Mouse (Mus musculus): ENCODE results near the gene Cachd1. TPM values are rescaled to one million over a fixed set of nuclear protein-coding genes. Genes with fewer than 3 reads are reported as not detected.

The Cachd1 gene
- total and polyA plus RNA-seq, 3 experiments = 6.1 to 55.2 (median 28.8) TPM

DNA sequence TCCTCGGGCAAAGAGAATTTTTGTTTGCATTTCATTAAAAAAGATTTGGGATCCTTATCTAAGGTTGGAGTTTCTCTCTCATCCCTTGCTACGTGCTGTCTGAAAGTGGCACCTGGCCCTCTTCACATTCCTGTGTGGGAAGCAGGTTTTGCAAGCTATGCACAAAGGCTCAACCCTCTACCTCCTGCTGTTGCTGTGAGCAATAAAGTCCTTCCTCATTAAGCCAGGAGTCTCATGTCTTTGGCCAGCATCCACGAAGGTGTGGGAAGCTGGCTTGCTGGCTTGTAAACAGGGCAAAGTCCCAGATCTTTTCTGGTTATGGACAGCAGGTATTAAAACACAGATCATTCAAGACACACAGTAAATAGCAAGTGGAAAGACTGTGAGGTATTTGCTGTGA, 7.9 kb upstream of the Cachd1 start:
- ATAC-seq (ENCODE audit: extremely low read depth, insufficient number of reproducible peaks, low FRiP score, poor library complexity, severe bottlenecking) (no peak), DNase-seq (ENCODE audit: low spot score) (no peak)
- no peaks in the 10 kb centered on the region for H3K27me3 ChIP-seq (ENCODE audit: insufficient read depth, low read length)
- no peaks in the 10 kb centered on the region for H3K4me1 ChIP-seq (ENCODE audit: insufficient read depth, low read depth, low read length)
- TF ChIP-seq POLR2AphosphoS5 (IDR thresholded peaks at IDR 0.05; ENCODE audit: insufficient replicate concordance, low read depth, low read length) (no peak), CTCF (IDR thresholded peaks at IDR 0.05; ENCODE audit: low read depth, low read length) (no peak), GATA1 (IDR thresholded peaks at IDR 0.05; ENCODE audit: borderline replicate concordance, low read length) (no peak), GATA2 (IDR thresholded peaks at IDR 0.05; ENCODE audit: borderline replicate concordance, low read depth, low read length) (no peak), TAL1 (conservative IDR thresholded peaks at IDR 0.05; ENCODE audit: low read depth, low read length) (no peak)
- H3K4me3 ChIP-seq (ENCODE audit: low read depth, low read length) = no peak overlapping the region
- H3K9me3 ChIP-seq (replicated peaks) = no peaks in the 10 kb centered on the region
- no peaks in the 10 kb centered on the region for H3K36me3 ChIP-seq (replicated peaks)

DNA sequence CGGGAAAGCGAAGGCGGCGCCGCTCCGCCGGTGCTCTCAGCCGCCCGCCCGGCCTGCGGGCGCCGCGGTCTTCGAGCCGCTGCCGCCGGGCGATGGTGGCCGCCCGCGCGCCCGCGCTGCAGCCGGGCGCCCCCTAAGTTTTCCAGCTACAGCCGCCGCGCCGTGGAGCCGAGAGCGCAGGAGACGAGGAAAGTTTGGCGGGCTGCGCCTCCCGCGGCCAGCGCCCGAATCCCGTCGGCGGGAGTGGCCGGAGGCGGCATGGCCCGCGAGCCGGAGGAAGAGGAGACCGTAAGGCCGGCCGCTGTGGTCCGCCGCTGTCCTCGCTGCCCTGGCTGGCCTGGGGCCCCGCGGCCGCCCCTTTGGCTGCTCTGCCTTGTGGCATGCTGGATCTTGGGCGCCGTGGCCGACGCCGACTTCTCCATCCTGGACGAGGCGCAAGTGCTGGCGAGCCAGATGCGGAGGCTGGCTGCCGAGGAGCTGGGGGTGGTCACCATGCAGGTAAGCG, 448 bp downstream of the Cachd1 start:
- TF ChIP-seq POLR2AphosphoS5 (IDR thresholded peaks at IDR 0.05; ENCODE audit: insufficient replicate concordance, low read depth, low read length) (no peak), TAL1 (conservative IDR thresholded peaks at IDR 0.05; ENCODE audit: low read depth, low read length) (no peak), GATA1 (IDR thresholded peaks at IDR 0.05; ENCODE audit: borderline replicate concordance, low read length) (no peak), CTCF (IDR thresholded peaks at IDR 0.05; ENCODE audit: low read depth, low read length) (no peak), GATA2 (IDR thresholded peaks at IDR 0.05; ENCODE audit: borderline replicate concordance, low read depth, low read length) (no peak)
- no peaks in the 10 kb centered on the region for H3K27me3 ChIP-seq (ENCODE audit: insufficient read depth, low read length)
- H3K4me1 ChIP-seq (ENCODE audit: insufficient read depth, low read depth, low read length) = no peaks in the 10 kb centered on the region
- ATAC-seq (ENCODE audit: extremely low read depth, insufficient number of reproducible peaks, low FRiP score, poor library complexity, severe bottlenecking) (no peak), DNase-seq (ENCODE audit: low spot score) (no peak)
- H3K36me3 ChIP-seq (replicated peaks) = no peaks in the 10 kb centered on the region
- peaks cover 22% of the 10 kb centered on the region for H3K9me3 ChIP-seq (replicated peaks)
- H3K4me3 ChIP-seq (ENCODE audit: low read depth, low read length) = no peak overlapping the region; the same call in 1 of the 2 replicates

DNA sequence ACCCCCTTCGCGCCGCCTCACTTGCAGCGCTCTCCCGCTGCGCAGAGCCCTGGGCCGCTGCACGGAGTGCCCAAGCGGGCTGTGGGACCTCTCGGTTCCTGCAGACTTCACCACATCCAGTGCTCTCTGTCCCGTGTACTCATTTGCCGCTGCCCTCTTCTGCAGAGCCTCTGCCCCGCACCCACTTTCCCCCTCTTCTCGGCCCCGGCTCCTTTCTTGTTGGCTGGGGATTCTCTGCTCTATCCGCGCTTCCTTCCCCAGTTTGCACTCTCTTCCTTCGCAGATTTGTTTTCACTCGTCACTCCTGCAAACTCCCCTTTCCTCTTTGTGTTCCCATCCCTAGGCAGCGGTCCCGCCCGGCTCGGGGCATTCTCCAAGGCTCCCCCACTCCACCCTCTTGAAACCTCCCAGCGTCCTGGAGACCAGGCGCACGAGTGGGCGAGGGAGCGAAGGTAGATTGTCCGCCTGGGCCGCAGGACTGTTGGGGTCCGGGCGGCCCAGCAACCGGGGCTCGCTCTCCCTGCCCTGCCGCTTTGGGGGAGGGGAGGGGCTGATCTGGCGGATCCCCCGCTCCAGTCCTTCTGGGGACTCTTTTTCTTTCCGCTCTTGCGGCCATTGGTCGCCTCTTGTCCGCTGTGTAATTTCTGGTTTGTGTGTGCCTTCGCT, 1.0 kb downstream of the Cachd1 start:
- DNase-seq (ENCODE audit: low spot score) = no peak
- H3K4me3 ChIP-seq (ENCODE audit: low read depth, low read length) = no peak overlapping the region; the same call in 1 of the 2 replicates
- H3K9me3 ChIP-seq (replicated peaks) = peaks cover 22% of the 10 kb centered on the region
- H3K4me1 ChIP-seq (ENCODE audit: insufficient read depth, low read depth, low read length) = no peaks in the 10 kb centered on the region
- no peak for ATAC-seq (ENCODE audit: extremely low read depth, insufficient number of reproducible peaks, low FRiP score, poor library complexity, severe bottlenecking)
- no peaks in the 10 kb centered on the region for H3K27me3 ChIP-seq (ENCODE audit: insufficient read depth, low read length)
- no peak for TF ChIP-seq GATA1 (IDR thresholded peaks at IDR 0.05; ENCODE audit: borderline replicate concordance, low read length)
- TF ChIP-seq TAL1 (conservative IDR thresholded peaks at IDR 0.05; ENCODE audit: low read depth, low read length) = no peak
- no peak for TF ChIP-seq CTCF (IDR thresholded peaks at IDR 0.05; ENCODE audit: low read depth, low read length)
- no peak for TF ChIP-seq GATA2 (IDR thresholded peaks at IDR 0.05; ENCODE audit: borderline replicate concordance, low read depth, low read length)
- TF ChIP-seq POLR2AphosphoS5 (IDR thresholded peaks at IDR 0.05; ENCODE audit: insufficient replicate concordance, low read depth, low read length) = no peak
- no peaks in the 10 kb centered on the region for H3K36me3 ChIP-seq (replicated peaks)

DNA sequence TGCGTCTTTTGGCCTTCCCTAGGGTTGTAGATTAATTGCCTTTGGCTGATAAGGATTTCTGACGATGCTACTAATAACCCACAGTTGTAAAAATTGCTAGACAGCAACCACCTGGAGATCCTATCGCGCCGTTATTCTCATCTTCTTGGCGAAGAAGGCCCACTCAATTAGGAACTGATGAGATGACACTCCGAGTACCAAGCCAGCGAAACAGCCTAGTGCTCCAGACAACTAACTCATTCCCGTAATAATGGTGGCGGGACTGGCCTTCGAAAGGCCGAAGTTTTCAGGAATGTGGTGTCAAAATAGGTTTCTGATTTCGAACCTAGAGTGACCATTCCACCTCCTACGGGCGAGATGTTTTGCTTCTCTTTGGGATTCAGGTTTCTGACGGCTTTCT, 1.6 kb downstream of the Cachd1 start:
- TF ChIP-seq GATA1 (IDR thresholded peaks at IDR 0.05; ENCODE audit: borderline replicate concordance, low read length) (no peak), TAL1 (conservative IDR thresholded peaks at IDR 0.05; ENCODE audit: low read depth, low read length) (no peak), GATA2 (IDR thresholded peaks at IDR 0.05; ENCODE audit: borderline replicate concordance, low read depth, low read length) (no peak), CTCF (IDR thresholded peaks at IDR 0.05; ENCODE audit: low read depth, low read length) (no peak), POLR2AphosphoS5 (IDR thresholded peaks at IDR 0.05; ENCODE audit: insufficient replicate concordance, low read depth, low read length) (no peak)
- ATAC-seq (ENCODE audit: extremely low read depth, insufficient number of reproducible peaks, low FRiP score, poor library complexity, severe bottlenecking) (no peak), DNase-seq (ENCODE audit: low spot score) (no peak)
- Histone ChIP-seq H3K4me3 (ENCODE audit: low read depth, low read length) (no peak overlapping the region), H3K27me3 (ENCODE audit: insufficient read depth, low read length) (no peaks in the 10 kb centered on the region), H3K9me3 (replicated peaks) (peaks cover 22% of the 10 kb centered on the region), H3K36me3 (replicated peaks) (no peaks in the 10 kb centered on the region), H3K4me1 (ENCODE audit: insufficient read depth, low read depth, low read length) (no peaks in the 10 kb centered on the region)

DNA sequence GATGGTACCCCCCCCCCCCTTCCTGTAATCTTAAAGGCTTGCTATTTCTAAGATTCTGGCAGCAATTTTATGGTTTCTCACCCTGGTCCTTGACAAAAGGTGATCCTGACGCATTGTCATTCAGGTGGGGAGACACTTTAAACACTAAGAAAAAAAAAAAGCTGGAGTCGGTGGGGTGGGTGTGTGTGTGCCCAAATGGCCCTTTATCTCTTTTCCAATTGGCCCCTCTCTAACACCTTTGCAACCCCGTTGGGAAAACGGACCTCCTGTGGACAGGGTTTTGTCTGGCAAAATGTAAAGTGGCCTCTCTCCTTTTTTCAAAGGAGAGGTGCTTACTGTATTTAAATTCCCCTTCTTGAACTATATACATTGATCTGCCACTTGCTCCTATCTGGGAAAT, 2.5 kb downstream of the Cachd1 start:
- TF ChIP-seq POLR2AphosphoS5 (IDR thresholded peaks at IDR 0.05; ENCODE audit: insufficient replicate concordance, low read depth, low read length) = no peak
- TF ChIP-seq TAL1 (conservative IDR thresholded peaks at IDR 0.05; ENCODE audit: low read depth, low read length) = no peak
- no peak for TF ChIP-seq GATA2 (IDR thresholded peaks at IDR 0.05; ENCODE audit: borderline replicate concordance, low read depth, low read length)
- TF ChIP-seq GATA1 (IDR thresholded peaks at IDR 0.05; ENCODE audit: borderline replicate concordance, low read length) = no peak
- TF ChIP-seq CTCF (IDR thresholded peaks at IDR 0.05; ENCODE audit: low read depth, low read length) = no peak
- H3K27me3 ChIP-seq (ENCODE audit: insufficient read depth, low read length) = no peaks in the 10 kb centered on the region

DNA sequence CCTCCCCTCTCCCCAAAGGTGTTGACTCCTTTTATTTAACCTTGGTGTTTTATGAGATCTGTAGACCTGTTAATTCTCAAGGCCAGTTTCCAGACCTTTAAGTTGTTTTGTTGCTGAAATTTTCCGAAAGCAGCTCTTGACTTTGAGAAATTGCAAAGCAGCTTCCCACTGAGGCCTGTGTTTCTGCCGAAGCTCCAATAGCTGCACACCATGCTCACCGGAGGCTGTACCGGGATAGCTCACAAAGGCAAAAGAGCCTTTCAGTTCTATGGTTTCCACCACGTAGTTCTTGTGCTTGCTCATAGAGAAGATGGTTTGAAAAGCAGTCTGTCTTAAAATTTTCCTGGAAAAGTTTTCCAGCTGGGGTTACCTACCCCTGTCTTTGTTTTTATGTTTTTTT, 3.2 kb downstream of the Cachd1 start:
- H3K27me3 ChIP-seq (ENCODE audit: insufficient read depth, low read length) = no peaks in the 10 kb centered on the region
- TF ChIP-seq POLR2AphosphoS5 (IDR thresholded peaks at IDR 0.05; ENCODE audit: insufficient replicate concordance, low read depth, low read length) (no peak), CTCF (IDR thresholded peaks at IDR 0.05; ENCODE audit: low read depth, low read length) (no peak), GATA2 (IDR thresholded peaks at IDR 0.05; ENCODE audit: borderline replicate concordance, low read depth, low read length) (no peak), GATA1 (IDR thresholded peaks at IDR 0.05; ENCODE audit: borderline replicate concordance, low read length) (no peak), TAL1 (conservative IDR thresholded peaks at IDR 0.05; ENCODE audit: low read depth, low read length) (no peak)
- DNase-seq (ENCODE audit: low spot score) = no peak
- H3K4me3 ChIP-seq (ENCODE audit: low read depth, low read length) = no peak overlapping the region
- no peaks in the 10 kb centered on the region for H3K4me1 ChIP-seq (ENCODE audit: insufficient read depth, low read depth, low read length)
- no peak for ATAC-seq (ENCODE audit: extremely low read depth, insufficient number of reproducible peaks, low FRiP score, poor library complexity, severe bottlenecking)
- no peaks in the 10 kb centered on the region for H3K36me3 ChIP-seq (replicated peaks)
- H3K9me3 ChIP-seq (replicated peaks) = peaks cover 22% of the 10 kb centered on the region

More for the DNA sequence above, 2.5 kb downstream of the Cachd1 start:
- H3K9me3 ChIP-seq (replicated peaks) = peaks cover 22% of the 10 kb centered on the region
- no peaks in the 10 kb centered on the region for H3K36me3 ChIP-seq (replicated peaks)
- H3K4me1 ChIP-seq (ENCODE audit: insufficient read depth, low read depth, low read length) = no peaks in the 10 kb centered on the region
- no peak overlapping the region for H3K4me3 ChIP-seq (ENCODE audit: low read depth, low read length)
- DNase-seq (ENCODE audit: low spot score) = no peak
- ATAC-seq (ENCODE audit: extremely low read depth, insufficient number of reproducible peaks, low FRiP score, poor library complexity, severe bottlenecking) = no peak

Measured in G1E (cell line).